Mouse (Mus musculus) kidney, adult 2 months (tissue): ENCODE measurements around the gene Sbno1.

Experiments used
- CTCF ChIP-seq: fragments of 200-500 bp; conservative IDR thresholded peaks from 2 replicates; pipeline ENCODE4 v1.5.1; 2011; ENCODE audit warnings: low read depth, mild to moderate bottlenecking, control low read depth, low read length, moderate library complexity, mixed read lengths; ENCODE audit not compliant: insufficient read depth, insufficient read length
- POLR2A ChIP-seq: fragments of 200-500 bp; IDR thresholded peaks from one replicate; pipeline ENCODE4 v1.6.1; 2011; ENCODE audit warnings: low read depth, low read length, control low read depth

DNA sequence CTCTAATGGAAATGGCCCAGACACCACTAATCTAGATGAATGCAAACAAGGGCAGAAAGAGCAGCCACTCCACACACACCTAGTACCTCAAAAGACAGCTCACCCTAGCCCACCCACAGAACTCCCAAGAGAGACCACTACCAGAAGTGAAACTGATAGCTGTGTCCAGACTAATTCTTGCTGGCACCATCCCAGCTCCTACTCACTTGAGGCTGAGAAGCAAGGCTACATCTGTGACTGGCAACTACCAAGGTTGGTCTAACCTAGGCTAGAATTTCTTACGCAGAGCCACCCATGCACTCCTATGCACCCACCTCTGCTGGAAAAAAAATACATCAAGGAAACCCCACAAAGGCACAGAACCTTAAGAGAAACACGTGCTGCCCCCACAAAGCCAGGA is 75.5 kb downstream of the Sbno1 start:
- TF ChIP-seq CTCF (no peak), POLR2A (no peak)
